Mouse (Mus musculus) ES-E14 (cell line): ENCODE measurements around the gene 2610028H24Rik.

ENCODE experiments used
- CHD2 ChIP-seq: IDR thresholded peaks from 2 replicates; pipeline ENCODE4 v1.6.1; 2014; ENCODE audit warnings: mild to moderate bottlenecking, low read depth, low read length, inconsistent platforms
- ZC3H11A ChIP-seq: IDR thresholded peaks from 2 replicates; pipeline ENCODE4 v1.6.1; 2012; ENCODE audit warnings: low read depth, mild to moderate bottlenecking, inconsistent platforms, low read length, borderline replicate concordance
- ZNF384 ChIP-seq: IDR thresholded peaks from 2 replicates; pipeline ENCODE4 v1.6.1; 2012; ENCODE audit warnings: low read depth, low read length, inconsistent platforms

GRCm38 (mm10) chr10:76416811-76417210 lies 32.1 kb upstream of the 2610028H24Rik start:
- no peak for TF ChIP-seq CHD2
- TF ChIP-seq ZNF384: no peak
- TF ChIP-seq ZC3H11A: no peak
